Mouse (Mus musculus): ENCODE data around the gene Tshz2. TPM values are rescaled to one million over a fixed set of nuclear protein-coding genes. Genes with fewer than 3 reads are reported as not detected.
"Not testable (repeated sequence)": the region's sequence is repeated elsewhere in the genome, so short reads cannot be mapped to it uniquely, and the experiment has no call there.

Tshz2 gene
- total RNA-seq, 2 experiments from 2014 or later, result 16.5 to 18.0 TPM

- intact Hi-C loops (cut with DNase I), result loop anchor here (5.0 kb wide), 2 partner anchors 212 to 787 kb away; no protein-coding TSS in a partner anchor
- DNase-seq, result no peak
These were observed 216.7 kb downstream of the Tshz2 start for GRCm38 (mm10) chr2:169849541-169849940.

GRCm38 (mm10) chr2:169851606-169852005 is 218.8 kb downstream of the Tshz2 start:
- intact Hi-C loops (cut with DNase I), result no loop called here
- DNase-seq, result no peak

- intact Hi-C loops (cut with DNase I), result no loop called here
- DNase-seq, result no peak
These were observed 221.7 kb downstream of the Tshz2 start for GRCm38 (mm10) chr2:169854491-169854890.

- intact Hi-C loops (cut with DNase I); DNase-seq: not testable (repeated sequence)
These were observed 224.2 kb downstream of the Tshz2 start for GRCm38 (mm10) chr2:169857041-169857440.

GRCm38 (mm10) chr2:169859078-169859855 is 226.5 kb downstream of the Tshz2 start:
- DNase-seq, result no peak
- intact Hi-C loops (cut with DNase I), result no loop called here

- intact Hi-C loops (cut with DNase I), result no loop called here
These were observed 228.1 kb downstream of the Tshz2 start for GRCm38 (mm10) chr2:169860895-169861294.

GRCm38 (mm10) chr2:169862701-169863100 is 229.9 kb downstream of the Tshz2 start:
- no peak for DNase-seq
- intact Hi-C loops (cut with DNase I), result no loop called here

More at GRCm38 (mm10) chr2:169860895-169861294, 228.1 kb downstream of the Tshz2 start:
- no peak for DNase-seq

GRCm38 (mm10) chr2:169869468-169869867 is 236.7 kb downstream of the Tshz2 start:
- intact Hi-C loops (cut with DNase I), result no loop called here

GRCm38 (mm10) chr2:169870503-169870902 is 237.7 kb downstream of the Tshz2 start:
- intact Hi-C loops (cut with DNase I), result no loop called here
- DNase-seq, result no peak

More at GRCm38 (mm10) chr2:169869468-169869867, 236.7 kb downstream of the Tshz2 start:
- DNase-seq, result no peak

- DNase-seq, result no peak
- intact Hi-C loops (cut with DNase I), result no loop called here
These were observed 238.7 kb downstream of the Tshz2 start for GRCm38 (mm10) chr2:169871436-169872060.

- no peak for DNase-seq
- intact Hi-C loops (cut with DNase I), result no loop called here
These were observed 240.6 kb downstream of the Tshz2 start for GRCm38 (mm10) chr2:169873442-169873841.

- intact Hi-C loops (cut with DNase I), result no loop called here
- no peak for DNase-seq
These were observed 255.1 kb downstream of the Tshz2 start for GRCm38 (mm10) chr2:169887921-169888320.

- no peak for DNase-seq
- intact Hi-C loops (cut with DNase I), result no loop called here
These were observed 259.7 kb downstream of the Tshz2 start for GRCm38 (mm10) chr2:169892441-169893038.

- intact Hi-C loops (cut with DNase I), result no loop called here
- no peak for DNase-seq
These were observed 270.1 kb downstream of the Tshz2 start for GRCm38 (mm10) chr2:169902896-169903295.

GRCm38 (mm10) chr2:169906396-169906795 is 273.6 kb downstream of the Tshz2 start:
- intact Hi-C loops (cut with DNase I), result no loop called here
- DNase-seq, result no peak

- intact Hi-C loops (cut with DNase I), result no loop called here
- no peak for DNase-seq
These were observed 275.2 kb downstream of the Tshz2 start for GRCm38 (mm10) chr2:169907979-169908378.

- intact Hi-C loops (cut with DNase I), result no loop called here
These were observed 277.8 kb downstream of the Tshz2 start for GRCm38 (mm10) chr2:169910606-169911005.

GRCm38 (mm10) chr2:169912826-169913225 is 280.0 kb downstream of the Tshz2 start:
- no peak for DNase-seq
- intact Hi-C loops (cut with DNase I), result no loop called here

More at GRCm38 (mm10) chr2:169910606-169911005, 277.8 kb downstream of the Tshz2 start:
- DNase-seq, result no peak

GRCm38 (mm10) chr2:169914903-169915302 is 282.1 kb downstream of the Tshz2 start:
- intact Hi-C loops (cut with DNase I), result no loop called here
- DNase-seq, result peak in 1 of 2 experiments; percentile 6

- no peak for DNase-seq
- intact Hi-C loops (cut with DNase I), result no loop called here
These were observed 282.5 kb downstream of the Tshz2 start for GRCm38 (mm10) chr2:169915326-169915725.

- DNase-seq, result no peak
- intact Hi-C loops (cut with DNase I), result no loop called here
These were observed 286.4 kb downstream of the Tshz2 start for GRCm38 (mm10) chr2:169919111-169919695.
